Mouse (Mus musculus) erythroblast, embryonic 14.5 days (primary cell): ENCODE data around the gene Pard3b. TPM values are rescaled to one million over a fixed set of nuclear protein-coding genes. Genes with fewer than 3 reads are reported as not detected.

Experiments
- H3K27me3 ChIP-seq: 2 replicates; pipeline ENCODE4 v1.6.1; 2012; ENCODE audit warnings: inconsistent platforms; ENCODE audit not compliant: control insufficient read depth
- H3K36me3 ChIP-seq: 2 replicates; pipeline ENCODE4 v1.6.1; 2012; ENCODE audit warnings: mild to moderate bottlenecking, inconsistent platforms; ENCODE audit not compliant: control insufficient read depth
- H3K4me1 ChIP-seq: 2 replicates; pipeline ENCODE4 v1.6.1; 2012; ENCODE audit warnings: inconsistent platforms; ENCODE audit not compliant: control insufficient read depth
- H3K4me3 ChIP-seq: replicated peaks from 2 replicates; pipeline ENCODE3; 2012; ENCODE audit warnings: moderate library complexity, mild to moderate bottlenecking, inconsistent platforms
- H3K9me3 ChIP-seq: 2 replicates; pipeline ENCODE4 v1.6.1; 2012; ENCODE audit warnings: low read length, inconsistent platforms, mixed read lengths; ENCODE audit not compliant: control insufficient read depth
- GATA1 ChIP-seq: IDR thresholded peaks from 2 replicates; pipeline ENCODE4 v1.6.1; 2012; ENCODE audit warnings: low read length, inconsistent platforms, mixed read lengths
- TAL1 ChIP-seq: IDR thresholded peaks from 3 replicates; pipeline ENCODE4 v1.6.1; 2012; ENCODE audit warnings: low read length, inconsistent platforms, mixed read lengths
- polyA plus RNA-seq: library from polyadenylated mRNA; stranded (reverse); fragments of >175 nt; gene quantifications from 2 replicates; pipeline ENCODE4 v1.2.3, GENCODE M21; 2012

Gene Pard3b
- polyA plus RNA-seq: not detected in 2 replicates

GRCm38 (mm10) chr1:61638347-61639111 is at the start of gene Pard3b:
TSS of gene Pard3b (plus strand) at chr1:61638824.
- Histone ChIP-seq H3K9me3 (no peaks in the 10 kb centered on the region), H3K4me1 (peaks cover 3% of the 10 kb centered on the region; the same call in 1 of the 2 replicates), H3K36me3 (no peaks in the 10 kb centered on the region), H3K4me3 (peak within 1 kb of the TSS; percentile 64), H3K27me3 (peaks cover 17% of the 10 kb centered on the region)
- TF ChIP-seq TAL1: no peak
- no peak for TF ChIP-seq GATA1

- Histone ChIP-seq H3K36me3 (no peaks in the 10 kb centered on the region), H3K4me1 (no peaks in the 10 kb centered on the region), H3K27me3 (no peaks in the 10 kb centered on the region), H3K4me3 (no peak overlapping the region), H3K9me3 (no peaks in the 10 kb centered on the region)
- no peak for TF ChIP-seq TAL1
- no peak for TF ChIP-seq GATA1
These were observed 22.4 kb upstream of the Pard3b start for GRCm38 (mm10) chr1:61616176-61616575.

GRCm38 (mm10) chr1:61620651-61621050 is 18.0 kb upstream of the Pard3b start:
- H3K27me3 ChIP-seq: no peaks in the 10 kb centered on the region
- no peak for TF ChIP-seq TAL1
- no peak for TF ChIP-seq GATA1
- no peak overlapping the region for H3K4me3 ChIP-seq
- no peaks in the 10 kb centered on the region for H3K9me3 ChIP-seq
- no peaks in the 10 kb centered on the region for H3K4me1 ChIP-seq
- H3K36me3 ChIP-seq: no peaks in the 10 kb centered on the region

- no peaks in the 10 kb centered on the region for H3K4me1 ChIP-seq
- H3K36me3 ChIP-seq: no peaks in the 10 kb centered on the region
- TF ChIP-seq TAL1: no peak
- TF ChIP-seq GATA1: no peak
- H3K27me3 ChIP-seq: no peaks in the 10 kb centered on the region
- H3K4me3 ChIP-seq: no peak overlapping the region
- H3K9me3 ChIP-seq: no peaks in the 10 kb centered on the region
These were observed 8.8 kb upstream of the Pard3b start for GRCm38 (mm10) chr1:61629857-61630256.

- H3K27me3 ChIP-seq: peaks cover 17% of the 10 kb centered on the region
- H3K36me3 ChIP-seq: no peaks in the 10 kb centered on the region
- TF ChIP-seq TAL1: no peak
- TF ChIP-seq GATA1: no peak
- H3K4me1 ChIP-seq: peaks cover 3% of the 10 kb centered on the region; the same call in 1 of the 2 replicates
- H3K9me3 ChIP-seq: no peaks in the 10 kb centered on the region
- H3K4me3 ChIP-seq: peak overlapping the region; percentile 64
These were observed 780 bp downstream of the Pard3b start for GRCm38 (mm10) chr1:61639114-61640093.

GRCm38 (mm10) chr1:61641880-61642279 is 3.3 kb downstream of the Pard3b start:
- Histone ChIP-seq H3K4me1 (peaks cover 3% of the 10 kb centered on the region; the same call in 1 of the 2 replicates), H3K27me3 (peaks cover 17% of the 10 kb centered on the region), H3K9me3 (no peaks in the 10 kb centered on the region), H3K4me3 (no peak overlapping the region), H3K36me3 (no peaks in the 10 kb centered on the region)
- TF ChIP-seq GATA1: no peak
- no peak for TF ChIP-seq TAL1

GRCm38 (mm10) chr1:61645062-61645461 is 6.4 kb downstream of the Pard3b start:
- no peaks in the 10 kb centered on the region for H3K4me1 ChIP-seq
- no peak for TF ChIP-seq TAL1
- no peak for TF ChIP-seq GATA1
- no peaks in the 10 kb centered on the region for H3K9me3 ChIP-seq
- H3K36me3 ChIP-seq: no peaks in the 10 kb centered on the region
- no peak overlapping the region for H3K4me3 ChIP-seq
- no peaks in the 10 kb centered on the region for H3K27me3 ChIP-seq

- no peak overlapping the region for H3K4me3 ChIP-seq
These were observed 11.3 kb downstream of the Pard3b start for GRCm38 (mm10) chr1:61649964-61650363.

More at GRCm38 (mm10) chr1:61649964-61650363, 11.3 kb downstream of the Pard3b start:
- Histone ChIP-seq H3K9me3 (no peaks in the 10 kb centered on the region), H3K4me1 (no peaks in the 10 kb centered on the region), H3K27me3 (no peaks in the 10 kb centered on the region), H3K36me3 (no peaks in the 10 kb centered on the region)
- TF ChIP-seq TAL1: no peak
- no peak for TF ChIP-seq GATA1
